Mouse (Mus musculus) adrenal gland, adult 18-20 months (tissue): ENCODE data around the gene Klhdc9. TPM values are rescaled to one million over a fixed set of nuclear protein-coding genes. Genes with fewer than 3 reads are reported as not detected.

ENCODE experiments used
- DNase-seq, 2 experiments: peaks; one replicate each; pipeline ENCODE4 v3.0.0; 2021 to 2022; ENCODE audit warnings: low spot score in 2 of 2
- long read RNA-seq, 2 experiments: library from polyadenylated mRNA; stranded (forward); transcript quantifications; one replicate each; pipeline ENCODE4 v2.0.0; 2021
- total RNA-seq, 2 experiments: library from RNA; stranded (reverse); gene quantifications; 1 replicate in 1 of 2; 2 replicates in 1 of 2; pipeline ENCODE4 v1.2.3; 2021

Gene Klhdc9
- total RNA-seq = 1 to 10 TPM; 1.3 to 2.4 TPM
- long read RNA-seq, experiment 1, partial matches to known transcripts = 0 of 1 reads
- long read RNA-seq, experiment 1, other reads (novel, unspliced or antisense) = 0 of 1 reads
- long read RNA-seq, experiment 2, partial matches to known transcripts = 2 of 9 reads
- long read RNA-seq, experiment 2, other reads (novel, unspliced or antisense) = 3 of 9 reads

DNA sequence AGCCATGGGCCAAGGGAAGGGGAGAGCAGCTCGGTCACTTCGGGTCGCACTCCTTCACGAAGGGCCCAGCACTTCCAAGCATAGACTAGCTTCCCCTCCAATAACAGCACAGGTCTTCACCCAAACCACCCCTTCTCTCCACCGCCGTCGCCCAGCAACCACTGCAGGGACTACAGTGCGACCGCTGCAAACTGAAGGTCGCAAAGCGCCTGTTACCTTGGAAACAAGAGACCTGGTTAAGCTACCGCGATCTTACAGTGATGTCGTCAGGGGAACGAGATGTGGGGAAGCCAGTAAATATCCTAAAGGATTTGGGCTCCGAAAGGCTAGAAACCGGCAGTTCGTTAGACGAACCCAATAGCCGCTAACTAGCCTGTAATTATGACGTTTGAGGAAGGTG lies at the start of gene Klhdc9:
TSS of gene Klhdc9 (minus strand) at position 143 of the 400 bp plus-strand sequence.
- DNase-seq = peak; percentile 53 to 64

DNA sequence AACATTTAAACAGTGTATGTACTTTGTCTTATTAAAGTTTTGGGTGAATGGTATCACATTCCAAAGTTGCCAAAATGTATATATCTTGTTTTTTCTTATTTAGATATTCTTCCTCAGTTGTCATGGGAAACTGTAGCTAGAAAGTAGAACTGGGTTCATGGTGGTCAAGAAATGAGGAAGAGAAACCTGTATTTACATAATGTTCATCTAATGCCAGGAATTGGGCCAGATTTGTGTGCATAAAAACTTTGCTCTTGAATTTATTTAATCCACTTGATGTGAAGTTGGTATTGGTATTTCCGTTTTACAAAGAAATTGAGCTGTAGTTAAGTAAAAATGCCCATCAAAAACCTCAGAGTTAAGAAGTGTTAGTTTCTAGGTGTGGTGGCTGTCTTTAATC lies 49.6 kb upstream of the Klhdc9 start:
- no peak for DNase-seq

- DNase-seq = no peak
Measured at GRCm38 (mm10) chr1:171407263-171407662, 46.7 kb upstream of the Klhdc9 start.

GRCm38 (mm10) chr1:171402991-171403390 lies 42.4 kb upstream of the Klhdc9 start:
- DNase-seq = no peak

GRCm38 (mm10) chr1:171401821-171402220 lies 41.2 kb upstream of the Klhdc9 start:
- DNase-seq = no peak

DNA sequence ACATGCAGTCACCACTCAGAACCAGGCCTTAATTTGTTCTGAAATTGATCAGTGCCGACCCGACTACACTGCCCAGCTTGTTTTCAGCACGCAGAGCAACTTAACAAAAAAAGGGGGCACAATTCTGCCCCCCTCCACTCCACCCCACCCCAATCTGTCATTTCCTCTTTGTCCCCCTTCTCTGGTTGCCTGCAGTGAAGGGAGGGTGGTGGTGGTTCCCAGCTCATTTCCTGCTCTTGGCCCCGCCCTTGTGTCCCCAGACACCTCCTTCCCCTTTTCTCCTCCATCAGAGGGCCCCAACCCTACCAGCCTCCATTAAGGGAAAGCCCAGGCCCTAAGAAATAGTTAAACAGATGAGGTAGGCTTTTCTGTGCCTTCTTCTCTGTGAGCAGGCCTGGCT lies 29.5 kb upstream of the Klhdc9 start:
- DNase-seq = no peak

GRCm38 (mm10) chr1:171388376-171389102 lies 27.9 kb upstream of the Klhdc9 start, which contains the start of gene Arhgap30:
Gene Arhgap30 (plus strand): TSS chr1:171388954.
- DNase-seq = no peak

- no peak for DNase-seq
Measured at GRCm38 (mm10) chr1:171387099-171387498, 26.5 kb upstream of the Klhdc9 start.

GRCm38 (mm10) chr1:171385171-171385570 lies 24.6 kb upstream of the Klhdc9 start:
- no peak for DNase-seq

DNA sequence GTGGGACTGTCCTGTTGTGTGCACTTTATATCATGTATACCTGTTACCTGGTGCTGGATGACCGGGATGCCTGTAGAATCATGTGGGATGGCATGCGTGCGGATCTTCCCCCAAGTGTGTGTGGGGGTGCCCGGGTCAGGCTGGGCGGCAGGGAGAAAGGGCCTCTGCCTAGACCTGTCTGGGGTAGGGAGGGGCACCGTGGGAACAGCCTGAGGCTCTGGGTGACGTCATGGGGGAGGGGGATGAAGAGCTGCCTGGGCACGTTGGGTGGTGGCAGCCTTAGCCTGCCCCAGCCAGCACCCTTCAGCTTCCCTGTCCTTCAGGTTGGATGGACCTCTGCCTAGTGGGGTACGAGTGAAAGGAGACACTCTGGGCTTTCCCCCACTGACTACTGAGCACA lies 23.8 kb upstream of the Klhdc9 start:
- DNase-seq = no peak

DNA sequence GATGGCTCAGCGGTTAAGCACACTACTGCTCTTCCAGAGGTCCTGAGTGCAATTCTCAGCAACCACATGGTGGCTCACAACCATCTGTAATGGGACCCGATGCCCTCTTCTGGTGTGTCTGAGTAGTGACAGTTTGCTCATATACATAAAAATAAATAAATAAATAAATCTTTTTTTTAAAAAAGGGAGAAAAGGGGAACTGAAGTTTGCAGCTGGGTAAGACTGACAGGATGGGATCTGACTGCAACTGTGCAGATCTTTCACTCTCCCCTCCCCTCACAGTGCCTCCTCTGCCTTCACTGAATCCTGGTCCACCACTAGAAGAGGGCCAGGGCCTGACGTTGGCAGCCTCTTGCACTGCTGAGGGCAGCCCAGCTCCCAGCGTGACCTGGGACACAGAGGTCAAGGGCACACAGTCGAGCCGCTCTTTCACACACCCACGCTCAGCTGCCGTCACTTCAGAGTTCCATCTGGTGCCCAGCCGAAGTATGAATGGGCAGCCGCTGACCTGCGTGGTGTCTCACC lies 21.6 kb upstream of the Klhdc9 start:
- no peak for DNase-seq

DNA sequence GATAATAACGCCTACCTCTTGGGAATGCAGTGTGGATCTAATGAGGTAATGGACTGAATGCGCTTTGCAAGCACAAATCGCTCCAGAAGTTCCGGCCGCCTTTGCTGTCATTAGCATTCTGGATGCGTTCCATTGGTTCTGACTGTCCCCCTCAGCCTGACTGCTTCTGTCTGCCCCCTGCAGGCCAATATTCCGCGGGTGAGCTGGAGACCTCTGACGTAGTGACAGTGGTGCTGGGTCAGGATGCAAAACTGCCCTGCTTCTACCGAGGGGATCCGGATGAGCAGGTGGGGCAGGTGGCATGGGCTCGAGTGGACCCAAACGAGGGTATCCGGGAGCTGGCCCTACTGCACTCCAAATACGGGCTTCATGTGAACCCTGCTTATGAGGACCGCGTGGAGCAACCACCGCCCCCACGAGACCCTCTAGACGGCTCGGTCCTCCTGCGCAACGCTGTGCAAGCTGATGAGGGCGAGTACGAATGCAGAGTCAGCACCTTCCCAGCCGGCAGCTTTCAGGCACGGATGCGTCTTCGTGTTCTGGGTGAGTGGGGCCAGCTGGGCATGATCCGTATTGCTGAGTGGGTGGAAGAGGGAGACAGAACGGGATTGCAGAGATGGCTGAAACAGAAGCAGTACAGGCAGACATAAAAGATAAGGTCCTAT lies 19.5 kb upstream of the Klhdc9 start:
- peak; percentile 63 to 72 for DNase-seq

- DNase-seq = no peak
Measured at GRCm38 (mm10) chr1:171378298-171378697, 17.7 kb upstream of the Klhdc9 start.

DNA sequence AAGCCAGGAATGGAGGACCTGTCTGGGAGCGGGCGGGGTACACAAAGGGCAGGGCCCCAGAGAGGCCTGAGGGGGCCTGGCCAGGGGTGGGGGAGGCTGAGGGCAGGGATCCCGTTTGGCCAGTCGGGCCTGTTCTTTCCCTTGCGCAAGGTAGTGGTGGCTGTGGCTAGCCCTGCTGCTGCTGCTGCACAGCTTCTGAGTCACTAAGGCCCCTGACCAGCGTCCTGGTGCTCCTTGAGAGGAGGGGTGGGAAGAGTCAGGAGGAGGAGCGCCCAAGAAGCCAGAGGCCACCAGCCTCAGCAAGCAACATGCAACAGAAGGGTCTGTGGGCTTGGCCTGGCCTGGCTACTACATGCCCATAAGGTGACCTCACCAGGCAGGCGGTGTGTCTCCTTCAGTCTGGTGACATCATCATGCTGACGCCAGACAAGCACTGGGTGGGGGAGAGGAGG lies 15.1 kb upstream of the Klhdc9 start:
- no peak for DNase-seq

GRCm38 (mm10) chr1:171373946-171374345 lies 13.3 kb upstream of the Klhdc9 start:
- DNase-seq = no peak

GRCm38 (mm10) chr1:171372880-171373279 lies 12.3 kb upstream of the Klhdc9 start:
- no peak for DNase-seq

- no peak for DNase-seq
Measured at GRCm38 (mm10) chr1:171369845-171370556, 9.4 kb upstream of the Klhdc9 start, which contains the start of gene Nectin4. Gene Nectin4 (plus strand): TSS chr1:171370099.

DNA sequence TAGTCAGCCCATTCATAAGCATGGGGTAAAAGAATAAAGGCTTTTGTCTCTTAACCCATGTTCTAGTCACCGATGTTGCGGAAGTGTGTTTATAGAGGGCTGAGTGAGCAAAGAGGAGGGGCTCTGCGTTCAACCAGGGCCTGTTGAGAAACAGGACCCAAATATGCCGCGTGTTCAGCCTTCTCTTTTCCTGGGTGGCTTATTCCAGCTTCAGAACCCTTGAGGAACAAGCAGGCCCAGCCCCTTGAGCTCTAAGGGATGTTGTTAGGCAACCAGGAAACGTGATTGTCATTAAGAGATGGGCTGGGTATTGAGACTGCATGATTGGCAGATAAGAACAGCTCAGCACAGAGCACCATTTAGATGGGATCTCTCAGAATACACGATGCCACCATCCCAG lies 5.3 kb upstream of the Klhdc9 start:
- no peak for DNase-seq

DNA sequence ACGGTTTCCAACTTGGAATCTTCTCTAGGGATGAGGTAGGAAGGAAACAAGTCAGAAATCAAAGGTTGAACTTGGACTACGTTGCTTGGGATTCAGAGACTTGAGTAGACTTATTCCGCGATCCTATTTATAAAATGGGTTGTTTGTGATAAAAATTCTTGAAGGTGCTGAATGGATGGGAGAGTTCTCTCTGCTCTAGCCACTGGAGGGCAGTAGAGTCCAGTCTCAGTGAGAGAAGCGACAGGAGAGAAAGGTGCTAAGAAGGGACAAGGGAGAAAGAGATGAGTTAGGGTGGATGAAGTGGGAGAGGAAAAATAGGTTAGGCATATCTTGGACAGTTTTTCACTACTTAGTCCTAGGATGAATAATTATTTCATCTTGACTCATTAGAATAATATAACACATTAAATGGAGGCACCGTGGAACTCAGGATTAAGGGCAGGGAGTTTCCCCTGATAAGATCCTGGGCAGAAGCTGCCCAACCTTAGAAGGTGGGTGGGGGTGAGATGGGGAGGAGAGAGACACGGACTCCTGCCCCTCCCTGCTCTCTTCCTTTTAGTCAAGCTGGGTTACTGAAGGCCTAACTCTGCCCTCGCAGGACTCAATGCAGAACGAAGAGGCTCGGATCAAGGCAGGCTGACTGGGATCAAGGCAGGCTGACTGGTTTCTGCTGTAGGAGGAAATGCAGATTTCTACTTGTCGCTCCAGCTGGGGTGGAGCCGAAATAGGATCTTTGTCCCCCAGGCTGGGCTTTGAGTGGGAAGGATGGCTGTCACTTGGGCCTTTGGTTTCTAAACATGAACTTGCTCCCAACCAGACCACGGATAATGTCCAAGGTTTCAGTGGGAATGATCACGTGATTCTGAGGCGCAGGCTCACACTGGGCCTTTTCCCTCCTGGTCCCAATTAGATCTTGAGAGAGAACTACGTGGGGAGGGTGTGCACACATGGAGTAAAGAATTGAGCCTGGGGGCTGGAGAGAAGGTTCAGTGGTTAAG lies 807 bp upstream of the Klhdc9 start:
- peak; percentile 59 to 61 for DNase-seq

- DNase-seq = peak in 1 of 2 experiments; percentile 33
Measured at GRCm38 (mm10) chr1:171360253-171360652, 345 bp downstream of the Klhdc9 start.
